In the genomic region with DNA sequence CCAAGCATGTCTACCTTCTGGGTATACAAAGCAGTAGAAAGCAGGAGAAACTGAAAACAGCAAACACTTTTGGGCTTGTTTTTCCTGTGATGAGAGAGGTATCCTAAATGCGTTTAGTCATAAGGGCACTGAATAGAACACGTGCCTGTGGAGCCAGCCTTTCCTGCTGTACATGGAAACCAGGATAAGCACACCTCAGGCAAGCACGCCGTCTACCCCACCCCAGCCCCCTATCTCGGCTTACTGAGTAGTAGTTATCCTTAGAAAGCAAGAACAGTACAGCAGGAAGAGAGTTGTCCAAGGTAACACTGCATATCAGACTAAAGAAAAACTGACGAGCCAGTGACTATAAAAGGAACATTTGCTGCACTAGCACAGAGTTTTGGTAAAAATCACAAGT, we compare ENCODE assay signal across 23 mouse cellular contexts. TPM values are rescaled to one million over a fixed set of nuclear protein-coding genes. Genes with fewer than 3 reads are reported as not detected.
"Had no signal": no experiment of that assay in that cellular context is flagged by ENCODE, and none has a peak within 500 bp of the region (broad histone marks: within the 10 kb centered on the region; RNA-seq: fewer than 3 reads in every experiment).

No protein-coding gene starts in this region.

- H3K27me3 ChIP-seq: limb, embryonic 15.5 days; megakaryocyte, embryonic 14.5 days; midbrain, embryonic 15.5 days; neural tube, embryonic 13.5 days; stomach, embryonic 15.5 days had no signal

- H3K4me1 ChIP-seq: limb, embryonic 15.5 days; midbrain, embryonic 15.5 days; neural tube, embryonic 13.5 days; stomach, embryonic 15.5 days had no signal

- H3K4me2 ChIP-seq: limb, embryonic 15.5 days; lung, embryonic 14.5 days; midbrain, embryonic 11.5 days; midbrain, embryonic 15.5 days; neural tube, embryonic 13.5 days; stomach, embryonic 15.5 days had no signal

- H3K9ac ChIP-seq: limb, embryonic 15.5 days; lung, embryonic 14.5 days; midbrain, embryonic 15.5 days; neural tube, embryonic 13.5 days; stomach, embryonic 15.5 days had no signal

- H3K36me3 ChIP-seq: midbrain, embryonic 15.5 days had no signal

- H3K27ac ChIP-seq: left cerebral cortex, adult 2 months; limb, embryonic 15.5 days; macrophage; midbrain, embryonic 15.5 days; neural tube, embryonic 13.5 days; stomach, embryonic 15.5 days had no signal

- H3K4me3 ChIP-seq: left cerebral cortex, adult 2 months; limb, embryonic 15.5 days; midbrain, embryonic 15.5 days; neural tube, embryonic 13.5 days; stomach, embryonic 15.5 days had no signal

- H3K9me3 ChIP-seq: limb, embryonic 15.5 days; megakaryocyte, embryonic 14.5 days; midbrain, embryonic 15.5 days; neural tube, embryonic 13.5 days; stomach, embryonic 15.5 days had no signal

- DNase-seq: kidney, adult 2 months; kidney, postnatal 25 days; lung, embryonic 14.5 days; lung, postnatal 10 days; right cerebral cortex, postnatal 14 days; thymus, adult 2 months; thymus, postnatal 25 days had no signal

- ATAC-seq: intestine, embryonic 16.5 days; midbrain, embryonic 15.5 days had no signal

RNA-seq across cellular contexts. Expression of a gene that starts 23.3 kb away (rescaled TPM):
- total RNA-seq: layer of hippocampus, postnatal 25 days; left cerebral cortex, adult 2 months; left cerebral cortex, postnatal 14 days had no signal
- polyA plus RNA-seq: intestine, embryonic 16.5 days; kidney, adult 2 months; kidney, embryonic 16.5 days; limb, embryonic 11.5 days; limb, embryonic 15.5 days; lung, embryonic 14.5 days; macrophage; midbrain, embryonic 11.5 days; midbrain, embryonic 15.5 days; neural tube, embryonic 13.5 days; spleen, adult 2 months; stomach, embryonic 15.5 days; urinary bladder, adult 2 months had no signal

RNA-seq across cellular contexts. Expression of a gene that starts 39.4 kb away (rescaled TPM):
- total RNA-seq: layer of hippocampus, postnatal 25 days; left cerebral cortex, adult 2 months; left cerebral cortex, postnatal 14 days had no signal
- polyA plus RNA-seq: kidney, adult 2 months; testis, adult 2 months had no signal
